18 mouse cellular contexts compared by ENCODE assay signal in the genomic region with DNA sequence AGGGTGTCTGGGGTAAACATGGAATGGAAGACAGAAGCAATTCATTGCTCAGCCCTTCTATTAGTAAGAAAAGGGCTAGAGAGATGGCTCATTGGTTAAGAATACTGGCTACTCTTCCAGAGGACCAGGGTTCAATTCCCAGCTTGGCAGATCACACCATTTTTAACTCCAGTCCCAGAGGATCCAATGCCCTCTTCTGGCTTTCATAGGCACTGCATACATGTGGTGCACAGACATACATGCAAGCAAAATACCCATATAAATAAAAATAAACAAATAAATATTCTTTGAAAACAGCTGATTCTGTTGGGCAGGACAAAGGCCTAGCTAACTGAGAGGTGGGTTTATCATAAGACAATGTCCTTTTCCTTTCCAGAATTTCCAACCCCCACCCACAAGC. TPM values are rescaled to one million over a fixed set of nuclear protein-coding genes. Genes with fewer than 3 reads are reported as not detected.
DNase-seq lines count a peak whose midpoint lies in the region; ATAC-seq and TF ChIP-seq lines count a peak whose summit lies in the region.
"Had no signal": no experiment of that assay in that cellular context is flagged by ENCODE, and none has a peak within 500 bp of the region (broad histone marks: within the 10 kb centered on the region; RNA-seq: fewer than 3 reads in every experiment).

No protein-coding gene starts in this region.

- ATAC-seq in intestine, postnatal 0 days, result no peak
- ATAC-seq in intestine, embryonic 15.5 days, result no peak
- no peak for ATAC-seq in lung, postnatal 0 days
- no peak for ATAC-seq in stomach, postnatal 0 days (ENCODE audit: low FRiP score, low TSS enrichment)
- no peak for ATAC-seq in hindbrain, embryonic 12.5 days (ENCODE audit: low FRiP score)
- ATAC-seq: forebrain, postnatal 0 days had no signal

- DNase-seq in lung, postnatal 0 days (ENCODE audit: low spot score), result no peak
- no peak for DNase-seq in lung, postnatal 36 days
- DNase-seq in NIH3T3 (ENCODE audit: low read depth), result peak; percentile 10
- DNase-seq in stomach, postnatal 0 days (ENCODE audit: low spot score), result no peak
- DNase-seq in right cerebral cortex, adult 18-20 months, result no peak
- DNase-seq: adrenal gland, adult 2 months; cerebellum, adult 9-11 months; forebrain, postnatal 0 days; kidney, postnatal 4 days; lung, postnatal 4 days; thymus, postnatal 25 days had no signal

- H3K9ac ChIP-seq in intestine, postnatal 0 days (ENCODE audit: low read depth, low read length), result no peak overlapping the region
- H3K9ac ChIP-seq in intestine, embryonic 15.5 days, result no peak overlapping the region
- H3K9ac ChIP-seq in lung, postnatal 0 days (replicated peaks; ENCODE audit: low read depth), result no peak overlapping the region
- H3K9ac ChIP-seq in stomach, postnatal 0 days (ENCODE audit: low read length), result no peak overlapping the region
- no peak overlapping the region for H3K9ac ChIP-seq in hindbrain, embryonic 12.5 days
- H3K9ac ChIP-seq: forebrain, postnatal 0 days; limb, embryonic 13.5 days; neural tube, embryonic 12.5 days had no signal

- H3K4me1 ChIP-seq in intestine, postnatal 0 days (replicated peaks; ENCODE audit: control insufficient read depth, insufficient read depth, low read length), result no peaks in the 10 kb centered on the region
- H3K4me1 ChIP-seq in intestine, embryonic 15.5 days (replicated peaks), result no peaks in the 10 kb centered on the region
- no peaks in the 10 kb centered on the region for H3K4me1 ChIP-seq in lung, postnatal 0 days (ENCODE audit: insufficient read depth, low read depth, low read length)
- no peaks in the 10 kb centered on the region for H3K4me1 ChIP-seq in stomach, postnatal 0 days (replicated peaks; ENCODE audit: control insufficient read depth, insufficient read depth)
- H3K4me1 ChIP-seq in hindbrain, embryonic 12.5 days, result no peaks in the 10 kb centered on the region
- H3K4me1 ChIP-seq: limb, embryonic 13.5 days; midbrain, embryonic 10.5 days; neural tube, embryonic 12.5 days had no signal

- no peak overlapping the region for H3K27ac ChIP-seq in intestine, postnatal 0 days (ENCODE audit: low read depth, low read length)
- H3K27ac ChIP-seq in intestine, embryonic 15.5 days, result no peak overlapping the region
- no peak overlapping the region for H3K27ac ChIP-seq in lung, postnatal 0 days (ENCODE audit: low read length)
- H3K27ac ChIP-seq in stomach, postnatal 0 days (replicated peaks), result no peak overlapping the region
- no peak overlapping the region for H3K27ac ChIP-seq in hindbrain, embryonic 12.5 days
- H3K27ac ChIP-seq: limb, embryonic 13.5 days; midbrain, embryonic 10.5 days; neural tube, embryonic 12.5 days had no signal

- no peaks in the 10 kb centered on the region for H3K27me3 ChIP-seq in intestine, postnatal 0 days (replicated peaks; ENCODE audit: control insufficient read depth, insufficient read depth, low read length)
- H3K27me3 ChIP-seq in intestine, embryonic 15.5 days (replicated peaks), result no peaks in the 10 kb centered on the region
- no peaks in the 10 kb centered on the region for H3K27me3 ChIP-seq in lung, postnatal 0 days (replicated peaks; ENCODE audit: insufficient read depth, low read length)
- H3K27me3 ChIP-seq in stomach, postnatal 0 days (ENCODE audit: control insufficient read depth, insufficient read depth, low read length), result no peaks in the 10 kb centered on the region
- H3K27me3 ChIP-seq in hindbrain, embryonic 12.5 days, result no peaks in the 10 kb centered on the region
- H3K27me3 ChIP-seq: limb, embryonic 13.5 days; neural tube, embryonic 12.5 days had no signal

- peak; percentile 33 for TF ChIP-seq CTCF in intestine, postnatal 0 days (IDR thresholded peaks at IDR 0.05; ENCODE audit: low read depth)
- TF ChIP-seq CTCF in lung, postnatal 0 days (IDR thresholded peaks at IDR 0.05), result 0 out of 2 replicates have a peak, but pooled peaks have one; percentile 17
- TF ChIP-seq CTCF in stomach, postnatal 0 days (IDR thresholded peaks at IDR 0.05; ENCODE audit: low read depth), result peak; percentile 32; the same call in 1 of the 2 replicates

- no peak overlapping the region for H3K4me3 ChIP-seq in intestine, postnatal 0 days (ENCODE audit: low read depth, low read length)
- no peak overlapping the region for H3K4me3 ChIP-seq in intestine, embryonic 15.5 days (replicated peaks)
- H3K4me3 ChIP-seq in lung, postnatal 0 days (ENCODE audit: low read depth, low read length), result no peak overlapping the region
- no peak overlapping the region for H3K4me3 ChIP-seq in stomach, postnatal 0 days (ENCODE audit: low read depth, low read length)
- H3K4me3 ChIP-seq in hindbrain, embryonic 12.5 days, result no peak overlapping the region
- H3K4me3 ChIP-seq: limb, embryonic 13.5 days; midbrain, embryonic 10.5 days; neural tube, embryonic 12.5 days had no signal

- no peak for TF ChIP-seq EP300 in lung, postnatal 0 days (IDR thresholded peaks at IDR 0.05)
- TF ChIP-seq EP300 in stomach, postnatal 0 days (optimal IDR thresholded peaks at IDR 0.05), result no peak

- peaks cover 67% of the 10 kb centered on the region for H3K36me3 ChIP-seq in intestine, postnatal 0 days (ENCODE audit: control insufficient read depth, insufficient read depth)
- peaks cover 51% of the 10 kb centered on the region for H3K36me3 ChIP-seq in intestine, embryonic 15.5 days
- H3K36me3 ChIP-seq in lung, postnatal 0 days (ENCODE audit: insufficient read depth, low read length), result peaks cover 48% of the 10 kb centered on the region
- peaks cover 13% of the 10 kb centered on the region; the same call in 1 of the 2 replicates for H3K36me3 ChIP-seq in stomach, postnatal 0 days (ENCODE audit: control insufficient read depth, insufficient read depth, low read length)
- H3K36me3 ChIP-seq in hindbrain, embryonic 12.5 days, result peaks cover 75% of the 10 kb centered on the region

- H3K9me3 ChIP-seq in intestine, postnatal 0 days (ENCODE audit: control insufficient read depth), result no peaks in the 10 kb centered on the region
- no peaks in the 10 kb centered on the region for H3K9me3 ChIP-seq in intestine, embryonic 15.5 days
- no peaks in the 10 kb centered on the region for H3K9me3 ChIP-seq in lung, postnatal 0 days (ENCODE audit: low read length)
- H3K9me3 ChIP-seq in stomach, postnatal 0 days (ENCODE audit: control insufficient read depth, low read length), result no peaks in the 10 kb centered on the region
- no peaks in the 10 kb centered on the region for H3K9me3 ChIP-seq in hindbrain, embryonic 12.5 days (replicated peaks)
- H3K9me3 ChIP-seq: G1E; limb, embryonic 13.5 days; midbrain, embryonic 10.5 days; neural tube, embryonic 12.5 days had no signal

- H3K4me2 ChIP-seq in intestine, postnatal 0 days (replicated peaks; ENCODE audit: low read depth), result no peak overlapping the region
- H3K4me2 ChIP-seq in intestine, embryonic 15.5 days (replicated peaks), result no peak overlapping the region
- H3K4me2 ChIP-seq in lung, postnatal 0 days (replicated peaks; ENCODE audit: low read depth, low read length), result no peak overlapping the region
- no peak overlapping the region for H3K4me2 ChIP-seq in stomach, postnatal 0 days (replicated peaks; ENCODE audit: low read depth)
- no peak overlapping the region for H3K4me2 ChIP-seq in hindbrain, embryonic 12.5 days (replicated peaks)
- H3K4me2 ChIP-seq: limb, embryonic 13.5 days; neural tube, embryonic 12.5 days had no signal

RNA-seq across cellular contexts. Expression of a gene that starts 40.5 kb away (rescaled TPM):
- 18.5 TPM in 2 replicates for polyA plus RNA-seq in intestine, postnatal 0 days (2015; fragmentation: Nextera tagmentation; extraction: Ambion mirVana)
- polyA plus RNA-seq in intestine, embryonic 15.5 days (2015; fragmentation: Nextera tagmentation; extraction: Ambion mirVana), result 68.7 and 70.0 TPM in 2 replicates
- polyA plus RNA-seq in lung, postnatal 0 days (2015; fragmentation: Nextera tagmentation; extraction: Ambion mirVana), result 37.7 TPM in 2 replicates
- polyA plus RNA-seq in stomach, postnatal 0 days (2015; fragmentation: Nextera tagmentation; extraction: Ambion mirVana), result 26.5 and 30.1 TPM in 2 replicates
- 96.3 and 102 TPM in 2 replicates for polyA plus RNA-seq in hindbrain, embryonic 12.5 days (2016; fragmentation: Nextera tagmentation; extraction: Ambion mirVana)

RNA-seq across cellular contexts. Expression of a gene that starts 40.6 kb away (rescaled TPM):
- 7.0 and 7.8 TPM in 2 replicates for polyA plus RNA-seq in intestine, postnatal 0 days (2015; fragmentation: Nextera tagmentation; extraction: Ambion mirVana)
- polyA plus RNA-seq in intestine, embryonic 15.5 days (2015; fragmentation: Nextera tagmentation; extraction: Ambion mirVana), result 12.7 and 13.7 TPM in 2 replicates
- polyA plus RNA-seq in lung, postnatal 0 days (2015; fragmentation: Nextera tagmentation; extraction: Ambion mirVana), result 13.2 and 14.0 TPM in 2 replicates
- polyA plus RNA-seq in stomach, postnatal 0 days (2015; fragmentation: Nextera tagmentation; extraction: Ambion mirVana), result 6.2 and 6.3 TPM in 2 replicates
- polyA plus RNA-seq in hindbrain, embryonic 12.5 days (2016; fragmentation: Nextera tagmentation; extraction: Ambion mirVana), result 16.2 and 17.5 TPM in 2 replicates
